Mouse (Mus musculus): ENCODE data around the gene Rabep2. TPM values are rescaled to one million over a fixed set of nuclear protein-coding genes. Genes with fewer than 3 reads are reported as not detected.
A peak's percentile ranks its signal among the peaks of the same experiment; 100 is the strongest.

Gene Rabep2
- polyA plus RNA-seq, 1 experiment from 2014 or later = 18.1 TPM

- no peaks in the 10 kb centered on the region for H3K27me3 ChIP-seq (ENCODE audit: control insufficient read depth, insufficient read depth, low read length)
- WGBS (ENCODE audit: insufficient replicate concordance) = 89% methylated on average over 5 of the region's 5 CpGs
- H3K9ac ChIP-seq (ENCODE audit: low read depth, low read length) = no peak overlapping the region
- H3K36me3 ChIP-seq (ENCODE audit: control insufficient read depth, insufficient read depth, low read length) = peaks cover 39% of the 10 kb centered on the region
- H3K9me3 ChIP-seq (replicated peaks; ENCODE audit: control insufficient read depth, low read length) = no peaks in the 10 kb centered on the region
- no peak overlapping the region for H3K27ac ChIP-seq (ENCODE audit: low read depth, low read length)
- no peak overlapping the region for H3K4me2 ChIP-seq
- H3K4me1 ChIP-seq (ENCODE audit: control insufficient read depth, insufficient read depth, low read length) = peaks cover 20% of the 10 kb centered on the region
- H3K4me3 ChIP-seq (ENCODE audit: low read depth, low read length) = no peak overlapping the region
- ATAC-seq (replicated peaks; ENCODE audit: insufficient number of reproducible peaks, low FRiP score, low TSS enrichment) = no peak
These were observed 42.8 kb downstream of the Rabep2 start for GRCm38 (mm10) chr7:126471361-126471760.

- no peak for ATAC-seq (replicated peaks; ENCODE audit: insufficient number of reproducible peaks, low FRiP score, low TSS enrichment)
- Histone ChIP-seq H3K9me3 (replicated peaks; ENCODE audit: control insufficient read depth, low read length) (no peaks in the 10 kb centered on the region), H3K27me3 (ENCODE audit: control insufficient read depth, insufficient read depth, low read length) (no peaks in the 10 kb centered on the region), H3K9ac (ENCODE audit: low read depth, low read length) (no peak overlapping the region), H3K4me1 (ENCODE audit: control insufficient read depth, insufficient read depth, low read length) (peaks cover 17% of the 10 kb centered on the region), H3K27ac (ENCODE audit: low read depth, low read length) (no peak overlapping the region), H3K4me3 (ENCODE audit: low read depth, low read length) (no peak overlapping the region), H3K36me3 (ENCODE audit: control insufficient read depth, insufficient read depth, low read length) (peaks cover 37% of the 10 kb centered on the region), H3K4me2 (no peak overlapping the region)
- 78% methylated on average over 4 of the region's 4 CpGs for WGBS (ENCODE audit: insufficient replicate concordance)
These were observed 43.3 kb downstream of the Rabep2 start for GRCm38 (mm10) chr7:126471853-126472252.

GRCm38 (mm10) chr7:126472306-126472705, 43.7 kb downstream of the Rabep2 start:
- no peak overlapping the region for H3K4me3 ChIP-seq (ENCODE audit: low read depth, low read length)
- H3K9ac ChIP-seq (ENCODE audit: low read depth, low read length) = no peak overlapping the region
- no peaks in the 10 kb centered on the region for H3K27me3 ChIP-seq (ENCODE audit: control insufficient read depth, insufficient read depth, low read length)
- no peak overlapping the region for H3K27ac ChIP-seq (ENCODE audit: low read depth, low read length)
- peaks cover 33% of the 10 kb centered on the region for H3K36me3 ChIP-seq (ENCODE audit: control insufficient read depth, insufficient read depth, low read length)
- no peaks in the 10 kb centered on the region for H3K9me3 ChIP-seq (replicated peaks; ENCODE audit: control insufficient read depth, low read length)
- no peak for ATAC-seq (replicated peaks; ENCODE audit: insufficient number of reproducible peaks, low FRiP score, low TSS enrichment)
- H3K4me2 ChIP-seq = no peak overlapping the region
- 90% methylated on average over 13 of the region's 13 CpGs for WGBS (ENCODE audit: insufficient replicate concordance)
- peaks cover 14% of the 10 kb centered on the region for H3K4me1 ChIP-seq (ENCODE audit: control insufficient read depth, insufficient read depth, low read length)

GRCm38 (mm10) chr7:126472713-126473112, 44.2 kb downstream of the Rabep2 start:
- ATAC-seq (replicated peaks; ENCODE audit: insufficient number of reproducible peaks, low FRiP score, low TSS enrichment) = no peak
- H3K36me3 ChIP-seq (ENCODE audit: control insufficient read depth, insufficient read depth, low read length) = peaks cover 29% of the 10 kb centered on the region
- no peak overlapping the region for H3K4me2 ChIP-seq
- no peak overlapping the region for H3K4me3 ChIP-seq (ENCODE audit: low read depth, low read length)
- no peak overlapping the region for H3K9ac ChIP-seq (ENCODE audit: low read depth, low read length)
- peaks cover 14% of the 10 kb centered on the region for H3K4me1 ChIP-seq (ENCODE audit: control insufficient read depth, insufficient read depth, low read length)
- no peaks in the 10 kb centered on the region for H3K27me3 ChIP-seq (ENCODE audit: control insufficient read depth, insufficient read depth, low read length)
- no peak overlapping the region for H3K27ac ChIP-seq (ENCODE audit: low read depth, low read length)
- no peaks in the 10 kb centered on the region for H3K9me3 ChIP-seq (replicated peaks; ENCODE audit: control insufficient read depth, low read length)
- 91% methylated on average over 16 of the region's 16 CpGs for WGBS (ENCODE audit: insufficient replicate concordance)

DNA sequence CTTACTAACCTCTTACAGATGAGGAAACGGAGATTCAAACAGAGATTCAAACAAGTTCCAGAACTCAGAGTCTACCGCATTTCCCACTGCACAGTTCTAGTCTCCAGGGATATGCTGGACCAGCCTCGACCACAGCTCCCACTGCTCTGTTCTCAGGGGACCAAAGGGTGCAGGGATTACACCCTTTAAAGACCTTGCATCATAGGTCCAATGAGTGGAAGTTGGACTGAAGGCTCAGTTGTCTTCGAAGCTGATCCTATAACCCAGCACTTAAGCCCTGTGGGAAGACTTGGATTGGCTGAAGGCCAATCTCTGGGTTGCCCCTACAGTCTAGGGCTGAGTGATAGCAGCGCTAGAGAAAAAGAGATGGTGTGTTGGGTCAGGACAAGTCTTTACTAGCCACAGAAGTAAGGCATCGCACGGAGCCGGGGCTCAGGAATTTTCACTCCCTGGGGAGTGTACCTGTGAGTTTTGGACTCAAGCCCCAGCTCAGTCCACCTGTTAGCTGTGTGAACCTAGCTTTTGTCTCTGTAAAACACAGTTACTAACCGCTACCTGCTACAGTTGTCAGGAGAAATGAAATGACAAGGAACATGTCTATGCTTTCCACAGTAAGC, 45.0 kb downstream of the Rabep2 start:
- Histone ChIP-seq H3K36me3 (ENCODE audit: control insufficient read depth, insufficient read depth, low read length) (peaks cover 21% of the 10 kb centered on the region), H3K9me3 (replicated peaks; ENCODE audit: control insufficient read depth, low read length) (no peaks in the 10 kb centered on the region), H3K4me1 (ENCODE audit: control insufficient read depth, insufficient read depth, low read length) (peaks cover 14% of the 10 kb centered on the region), H3K4me3 (ENCODE audit: low read depth, low read length) (peak overlapping the region; percentile 78), H3K27ac (ENCODE audit: low read depth, low read length) (no peak overlapping the region), H3K9ac (ENCODE audit: low read depth, low read length) (peak overlapping the region; percentile 81), H3K4me2 (peak overlapping the region; percentile 94), H3K27me3 (ENCODE audit: control insufficient read depth, insufficient read depth, low read length) (no peaks in the 10 kb centered on the region)
- 88% methylated on average over 9 of the region's 9 CpGs for WGBS (ENCODE audit: insufficient replicate concordance)
- no peak for ATAC-seq (replicated peaks; ENCODE audit: insufficient number of reproducible peaks, low FRiP score, low TSS enrichment)

GRCm38 (mm10) chr7:126474486-126474955, 46.0 kb downstream of the Rabep2 start:
- Histone ChIP-seq H3K36me3 (ENCODE audit: control insufficient read depth, insufficient read depth, low read length) (peaks cover 15% of the 10 kb centered on the region), H3K4me2 (peak overlapping the region; percentile 94), H3K27ac (ENCODE audit: low read depth, low read length) (peak overlapping the region; percentile 97), H3K9ac (ENCODE audit: low read depth, low read length) (peak overlapping the region; percentile 81), H3K4me1 (ENCODE audit: control insufficient read depth, insufficient read depth, low read length) (peaks cover 14% of the 10 kb centered on the region), H3K27me3 (ENCODE audit: control insufficient read depth, insufficient read depth, low read length) (no peaks in the 10 kb centered on the region), H3K4me3 (ENCODE audit: low read depth, low read length) (peak overlapping the region; percentile 78), H3K9me3 (replicated peaks; ENCODE audit: control insufficient read depth, low read length) (no peaks in the 10 kb centered on the region)
- WGBS (ENCODE audit: insufficient replicate concordance) = 3% methylated on average over 26 of the region's 27 CpGs
- no peak; the same call in 1 of the 2 replicates for ATAC-seq (replicated peaks; ENCODE audit: insufficient number of reproducible peaks, low FRiP score, low TSS enrichment)

DNA sequence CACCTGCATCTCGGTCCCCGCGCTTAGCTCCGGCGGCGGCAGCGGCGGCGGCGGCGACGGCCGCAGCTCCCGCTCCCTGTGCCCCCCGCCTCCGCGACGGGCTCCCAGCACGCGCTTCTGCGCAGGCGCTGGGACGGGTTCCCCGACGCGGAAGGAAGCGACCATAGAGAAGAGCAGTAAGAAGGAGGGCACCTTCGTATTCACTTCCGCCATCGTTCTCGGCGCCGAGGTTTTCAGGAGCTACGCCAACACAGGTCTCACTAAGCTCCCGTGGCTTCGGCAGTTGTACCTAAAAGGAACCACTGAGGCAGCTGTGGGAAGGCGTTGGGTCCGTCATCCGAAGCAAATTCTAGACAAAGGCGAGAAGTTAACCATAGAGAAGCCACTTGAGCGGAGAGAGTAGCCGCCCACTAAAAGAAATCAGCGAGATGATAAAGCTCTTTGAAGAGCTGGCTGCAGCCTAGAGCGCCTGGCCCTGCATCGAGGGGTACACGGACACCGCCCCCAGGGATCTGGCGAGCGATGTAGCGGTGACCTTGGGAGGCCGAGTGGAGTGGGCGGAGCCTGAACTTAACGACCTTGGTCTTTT, 46.5 kb downstream of the Rabep2 start, which contains the start of gene Sh2b1:
Sh2b1 (minus strand) TSS at position 432 of the 589 bp plus-strand sequence.
- Histone ChIP-seq H3K4me1 (ENCODE audit: control insufficient read depth, insufficient read depth, low read length) (peaks cover 12% of the 10 kb centered on the region), H3K27ac (ENCODE audit: low read depth, low read length) (peak within 1 kb of the TSS; percentile 97), H3K4me2 (peak within 1 kb of the TSS; percentile 94), H3K9me3 (replicated peaks; ENCODE audit: control insufficient read depth, low read length) (no peaks in the 10 kb centered on the region), H3K27me3 (ENCODE audit: control insufficient read depth, insufficient read depth, low read length) (no peaks in the 10 kb centered on the region), H3K9ac (ENCODE audit: low read depth, low read length) (peak within 1 kb of the TSS; percentile 81), H3K4me3 (ENCODE audit: low read depth, low read length) (peak within 1 kb of the TSS; percentile 78), H3K36me3 (ENCODE audit: control insufficient read depth, insufficient read depth, low read length) (peaks cover 15% of the 10 kb centered on the region)
- ATAC-seq (replicated peaks; ENCODE audit: insufficient number of reproducible peaks, low FRiP score, low TSS enrichment) = peak; percentile 87
- 0% methylated on average over 53 of the region's 53 CpGs for WGBS (ENCODE audit: insufficient replicate concordance)

DNA sequence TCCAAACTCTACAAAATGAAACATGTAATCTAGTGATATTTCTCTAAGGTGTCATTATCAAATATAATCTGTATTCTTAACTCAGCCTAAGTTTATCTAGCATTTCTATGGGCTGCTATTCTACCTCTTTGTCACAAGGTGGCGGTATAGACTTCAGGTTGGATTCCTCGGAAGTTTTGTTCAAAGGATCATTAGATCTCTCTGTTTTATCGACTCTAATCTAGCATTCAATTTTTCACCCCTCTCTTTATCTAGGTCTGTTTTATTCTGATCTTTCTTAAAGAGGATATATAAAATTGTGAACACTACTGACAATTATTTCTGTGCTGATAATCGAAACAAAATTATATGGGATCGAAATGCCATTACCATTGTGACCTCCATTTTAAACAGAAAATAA, 53.1 kb downstream of the Rabep2 start:
- Histone ChIP-seq H3K4me1 (ENCODE audit: control insufficient read depth, insufficient read depth, low read length) (no peaks in the 10 kb centered on the region), H3K36me3 (ENCODE audit: control insufficient read depth, insufficient read depth, low read length) (no peaks in the 10 kb centered on the region), H3K4me2 (no peak overlapping the region), H3K9me3 (replicated peaks; ENCODE audit: control insufficient read depth, low read length) (no peaks in the 10 kb centered on the region), H3K27me3 (ENCODE audit: control insufficient read depth, insufficient read depth, low read length) (no peaks in the 10 kb centered on the region), H3K27ac (ENCODE audit: low read depth, low read length) (no peak overlapping the region), H3K9ac (ENCODE audit: low read depth, low read length) (no peak overlapping the region), H3K4me3 (ENCODE audit: low read depth, low read length) (no peak overlapping the region)
- ATAC-seq (replicated peaks; ENCODE audit: insufficient number of reproducible peaks, low FRiP score, low TSS enrichment) = no peak
- WGBS (ENCODE audit: insufficient replicate concordance) = 14% methylated on average over 5 of the region's 5 CpGs
